Mouse (Mus musculus): ENCODE results near the gene Strn3.
"Not testable (repeated sequence)": the region's sequence is repeated elsewhere in the genome, so short reads cannot be mapped to it uniquely, and the experiment has no call there.

DNA sequence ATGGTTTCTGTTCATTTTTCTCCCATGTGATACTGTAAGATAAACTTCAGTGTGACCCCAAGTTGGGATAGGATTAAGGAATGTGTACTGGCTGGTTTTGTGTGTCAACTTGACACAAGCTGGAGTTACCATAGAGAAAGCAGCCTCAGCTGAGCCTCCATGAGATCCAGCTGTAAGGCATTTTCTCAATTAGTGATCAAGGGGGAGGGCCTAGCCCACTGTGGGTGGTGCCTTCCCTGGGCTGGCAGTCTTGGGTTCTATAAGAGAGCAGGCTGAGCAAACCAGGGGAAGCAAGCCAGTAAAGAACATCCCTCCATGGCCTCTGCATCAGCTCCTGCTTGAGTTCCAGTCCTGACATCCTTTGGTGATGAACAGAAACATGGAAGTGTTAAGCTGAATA lies 42.3 kb downstream of the Strn3 start:
- TF ChIP-seq GATA1 (IDR thresholded peaks at IDR 0.05; ENCODE audit: borderline replicate concordance, low read length); FLI1 (IDR thresholded peaks at IDR 0.05; ENCODE audit: low read length): not testable (repeated sequence)
